Mouse (Mus musculus) E14TG2a.4 (cell line): ENCODE data around the gene BC067074.
"Not testable (repeated sequence)": the region's sequence is repeated elsewhere in the genome, so short reads cannot be mapped to it uniquely, and the experiment has no call there.

Experiments used
- H3K27me3 ChIP-seq: 2 replicates; pipeline ENCODE4 v1.6.1; 2014; ENCODE audit warnings: low read length, control low read depth; ENCODE audit not compliant: insufficient read depth
- H3K36me3 ChIP-seq: 2 replicates; pipeline ENCODE4 v1.6.1; 2014; ENCODE audit warnings: low read length, control low read depth; ENCODE audit not compliant: insufficient read depth
- H3K4me1 ChIP-seq: replicated peaks from 2 replicates; pipeline ENCODE4 v1.6.1; 2014; ENCODE audit warnings: low read depth, low read length, control low read depth
- H3K4me3 ChIP-seq: replicated peaks from 2 replicates; pipeline ENCODE4 v1.5.1; 2014; ENCODE audit warnings: mild to moderate bottlenecking, low read length
- H3K9me3 ChIP-seq: 2 replicates; pipeline ENCODE4 v1.6.1; 2014; ENCODE audit warnings: low read length, control low read depth
- CTCF ChIP-seq: conservative IDR thresholded peaks from 2 replicates; pipeline ENCODE4 v1.5.1; 2014; ENCODE audit warnings: low read length
- NANOG ChIP-seq: IDR thresholded peaks from 2 replicates; pipeline ENCODE4 v1.6.1; 2014; ENCODE audit warnings: borderline replicate concordance, low read length, mixed read lengths
- POU5F1 ChIP-seq: IDR thresholded peaks from 2 replicates; pipeline ENCODE4 v1.6.1; 2014; ENCODE audit warnings: low read length, borderline replicate concordance

BC067074 gene

GRCm38 (mm10) chr13:113292975-113293706 is at the start of gene BC067074:
BC067074 (plus strand) TSS chr13:113293159.
- H3K27me3 ChIP-seq = peaks cover 50% of the 10 kb centered on the region
- no peaks in the 10 kb centered on the region for H3K36me3 ChIP-seq
- H3K9me3 ChIP-seq = peaks cover 26% of the 10 kb centered on the region
- peaks cover 12% of the 10 kb centered on the region for H3K4me1 ChIP-seq
- TF ChIP-seq CTCF = no peak
- no peak for TF ChIP-seq NANOG
- TF ChIP-seq POU5F1 = no peak
- peak within 1 kb of the TSS; percentile 84 for H3K4me3 ChIP-seq

- H3K27me3 ChIP-seq = no peaks in the 10 kb centered on the region
- H3K36me3 ChIP-seq = no peaks in the 10 kb centered on the region
- H3K4me3 ChIP-seq = no peak overlapping the region
- no peaks in the 10 kb centered on the region for H3K9me3 ChIP-seq
- TF ChIP-seq CTCF (no peak), NANOG (no peak), POU5F1 (no peak)
- peaks cover 15% of the 10 kb centered on the region for H3K4me1 ChIP-seq
Observed at GRCm38 (mm10) chr13:113245025-113245424, 47.9 kb upstream of the BC067074 start.

- not testable (repeated sequence) for H3K36me3 ChIP-seq, H3K9me3 ChIP-seq, H3K27me3 ChIP-seq, H3K4me3 ChIP-seq
- H3K4me1 ChIP-seq = peaks cover 12% of the 10 kb centered on the region
Observed at GRCm38 (mm10) chr13:113252580-113252979, 40.4 kb upstream of the BC067074 start.

GRCm38 (mm10) chr13:113256766-113257165 is 36.2 kb upstream of the BC067074 start:
- TF ChIP-seq NANOG (no peak), CTCF (no peak), POU5F1 (no peak)
- Histone ChIP-seq H3K9me3 (no peaks in the 10 kb centered on the region), H3K27me3 (0 out of 2 replicates have a peak, but pooled peaks cover 4% of the 10 kb centered on the region), H3K4me3 (no peak overlapping the region), H3K36me3 (no peaks in the 10 kb centered on the region), H3K4me1 (peaks cover 9% of the 10 kb centered on the region)

GRCm38 (mm10) chr13:113257190-113257589 is 35.8 kb upstream of the BC067074 start:
- Histone ChIP-seq H3K4me3 (no peak overlapping the region), H3K27me3 (peaks cover 7% of the 10 kb centered on the region; the same call in 1 of the 2 replicates), H3K9me3 (no peaks in the 10 kb centered on the region), H3K4me1 (peaks cover 4% of the 10 kb centered on the region), H3K36me3 (no peaks in the 10 kb centered on the region)
- no peak for TF ChIP-seq NANOG
- peak; percentile 57 for TF ChIP-seq CTCF

GRCm38 (mm10) chr13:113259237-113259636 is 33.7 kb upstream of the BC067074 start:
- TF ChIP-seq NANOG (no peak), POU5F1 (no peak), CTCF (no peak)
- Histone ChIP-seq H3K27me3 (peaks cover 13% of the 10 kb centered on the region), H3K9me3 (no peaks in the 10 kb centered on the region), H3K4me1 (no peaks in the 10 kb centered on the region), H3K36me3 (no peaks in the 10 kb centered on the region), H3K4me3 (no peak overlapping the region)

- no peak for TF ChIP-seq POU5F1
- TF ChIP-seq NANOG = no peak
- peaks cover 10% of the 10 kb centered on the region for H3K27me3 ChIP-seq
- H3K4me3 ChIP-seq = no peak overlapping the region
- no peaks in the 10 kb centered on the region for H3K36me3 ChIP-seq
- H3K9me3 ChIP-seq = no peaks in the 10 kb centered on the region
- H3K4me1 ChIP-seq = no peaks in the 10 kb centered on the region
Observed at GRCm38 (mm10) chr13:113262822-113263221, 30.1 kb upstream of the BC067074 start.

GRCm38 (mm10) chr13:113265257-113265656 is 27.7 kb upstream of the BC067074 start:
- H3K4me1 ChIP-seq = no peaks in the 10 kb centered on the region
- H3K27me3 ChIP-seq = peaks cover 10% of the 10 kb centered on the region
- H3K9me3 ChIP-seq = peaks cover 2% of the 10 kb centered on the region
- H3K36me3 ChIP-seq = no peaks in the 10 kb centered on the region
- H3K4me3 ChIP-seq = no peak overlapping the region
- peak; percentile 51 for TF ChIP-seq CTCF
- no peak for TF ChIP-seq NANOG

- Histone ChIP-seq H3K27me3 (peaks cover 10% of the 10 kb centered on the region), H3K36me3 (no peaks in the 10 kb centered on the region), H3K4me3 (no peak overlapping the region), H3K9me3 (peaks cover 15% of the 10 kb centered on the region), H3K4me1 (no peaks in the 10 kb centered on the region)
- no peak for TF ChIP-seq POU5F1
- TF ChIP-seq CTCF = peak; percentile 81
- TF ChIP-seq NANOG = no peak
Observed at GRCm38 (mm10) chr13:113266495-113266951, 26.4 kb upstream of the BC067074 start.
